8 mouse cellular contexts compared by ENCODE assay signal in genomic region chr12:80001794-80002193, GRCm38 (mm10).
A peak's percentile ranks its signal among the peaks of the same experiment; 100 is the strongest.
DNase-seq lines count a peak whose midpoint lies in the region; ATAC-seq lines count a peak whose summit lies in the region.

No protein-coding gene starts in this region.

- H3K27me3 ChIP-seq in hindbrain, embryonic 10.5 days (ENCODE audit: insufficient read depth, poor library complexity, severe bottlenecking): no peaks in the 10 kb centered on the region
- H3K27me3 ChIP-seq in hindbrain, embryonic 12.5 days: no peaks in the 10 kb centered on the region
- no peaks in the 10 kb centered on the region for H3K27me3 ChIP-seq in embryonic facial prominence, embryonic 15.5 days
- no peaks in the 10 kb centered on the region for H3K27me3 ChIP-seq in kidney, embryonic 14.5 days (ENCODE audit: control insufficient read depth, insufficient read depth, low read length)

- no peaks in the 10 kb centered on the region for H3K36me3 ChIP-seq in hindbrain, embryonic 10.5 days
- no peaks in the 10 kb centered on the region for H3K36me3 ChIP-seq in hindbrain, embryonic 12.5 days
- no peaks in the 10 kb centered on the region for H3K36me3 ChIP-seq in embryonic facial prominence, embryonic 15.5 days
- H3K36me3 ChIP-seq in kidney, embryonic 14.5 days (ENCODE audit: control insufficient read depth, insufficient read depth, low read length): no peaks in the 10 kb centered on the region

- no peak for DNase-seq in hindbrain, embryonic 10.5 days (ENCODE audit: low spot score)
- peak; percentile 59 for DNase-seq in lung, postnatal 36 days
- no peak for DNase-seq in layer of hippocampus, adult 9-10 months (ENCODE audit: low spot score)
- no peak for DNase-seq in left cerebral cortex, adult 8-10 months (ENCODE audit: low spot score in 2 of 2)

- no peaks in the 10 kb centered on the region for H3K9me3 ChIP-seq in hindbrain, embryonic 10.5 days
- H3K9me3 ChIP-seq in hindbrain, embryonic 12.5 days (replicated peaks): no peaks in the 10 kb centered on the region
- no peaks in the 10 kb centered on the region for H3K9me3 ChIP-seq in embryonic facial prominence, embryonic 15.5 days (replicated peaks)
- no peaks in the 10 kb centered on the region for H3K9me3 ChIP-seq in kidney, embryonic 14.5 days (ENCODE audit: control insufficient read depth, low read length)

- no peak for ATAC-seq in hindbrain, embryonic 12.5 days (ENCODE audit: low FRiP score)
- no peak for ATAC-seq in embryonic facial prominence, embryonic 15.5 days (ENCODE audit: insufficient number of reproducible peaks, low FRiP score, low TSS enrichment, low read depth)
- no peak for ATAC-seq in kidney, embryonic 14.5 days (ENCODE audit: low FRiP score, low TSS enrichment)
- no peak for ATAC-seq in cerebellum, adult (ENCODE audit: insufficient number of reproducible peaks, low FRiP score, low TSS enrichment)

- no peak overlapping the region for H3K4me2 ChIP-seq in hindbrain, embryonic 12.5 days (replicated peaks)
- H3K4me2 ChIP-seq in embryonic facial prominence, embryonic 15.5 days (replicated peaks): no peak overlapping the region
- no peak overlapping the region for H3K4me2 ChIP-seq in kidney, embryonic 14.5 days (replicated peaks; ENCODE audit: low read depth, low read length)

- H3K4me1 ChIP-seq in hindbrain, embryonic 10.5 days (replicated peaks): peaks cover 20% of the 10 kb centered on the region
- peaks cover 11% of the 10 kb centered on the region for H3K4me1 ChIP-seq in hindbrain, embryonic 12.5 days
- H3K4me1 ChIP-seq in embryonic facial prominence, embryonic 15.5 days: peaks cover 31% of the 10 kb centered on the region
- H3K4me1 ChIP-seq in kidney, embryonic 14.5 days (ENCODE audit: control insufficient read depth, insufficient read depth, low read length): peaks cover 17% of the 10 kb centered on the region

- WGBS in hindbrain, embryonic 10.5 days: 62% methylated on average over 2 of the region's 2 CpGs
- WGBS in hindbrain, embryonic 12.5 days: 66% methylated on average over 2 of the region's 2 CpGs
- WGBS in embryonic facial prominence, embryonic 15.5 days: 25% methylated on average over 2 of the region's 2 CpGs
- WGBS in kidney, embryonic 14.5 days: 54% methylated on average over 2 of the region's 2 CpGs

- H3K9ac ChIP-seq in hindbrain, embryonic 12.5 days: no peak overlapping the region
- no peak overlapping the region for H3K9ac ChIP-seq in embryonic facial prominence, embryonic 15.5 days
- no peak overlapping the region for H3K9ac ChIP-seq in kidney, embryonic 14.5 days (ENCODE audit: low read depth, low read length)

- peak overlapping the region; percentile 77 for H3K27ac ChIP-seq in hindbrain, embryonic 10.5 days
- H3K27ac ChIP-seq in hindbrain, embryonic 12.5 days: no peak overlapping the region
- H3K27ac ChIP-seq in embryonic facial prominence, embryonic 15.5 days (replicated peaks): peak overlapping the region; percentile 70
- peak overlapping the region; percentile 75 for H3K27ac ChIP-seq in kidney, embryonic 14.5 days (ENCODE audit: low read depth, low read length)

- no peak overlapping the region for H3K4me3 ChIP-seq in hindbrain, embryonic 10.5 days
- no peak overlapping the region for H3K4me3 ChIP-seq in hindbrain, embryonic 12.5 days
- no peak overlapping the region for H3K4me3 ChIP-seq in embryonic facial prominence, embryonic 15.5 days (replicated peaks)
- no peak overlapping the region for H3K4me3 ChIP-seq in kidney, embryonic 14.5 days (ENCODE audit: low read length)
